Mouse (Mus musculus): ENCODE measurements around the gene Kcnj14.

GRCm38 (mm10) chr7:45783511-45784091, 41.0 kb downstream of the Kcnj14 start, which contains the start of gene Lmtk3:
- TF ChIP-seq GATA1 (IDR thresholded peaks at IDR 0.05; ENCODE audit: borderline replicate concordance, low read length) (no peak), FLI1 (IDR thresholded peaks at IDR 0.05; ENCODE audit: low read length) (no peak)
